Mouse (Mus musculus) gastrocnemius, postnatal 4 days (tissue): ENCODE measurements at regions not wholly inside any gene's neighbourhood (a gene's known extent, or its start where the extent isn't known, plus 50 kb on each side); places are given as distances from the start of the nearest gene placed in this dataset.
A peak's percentile ranks its signal among the peaks of the same experiment; 100 is the strongest.

Experiments
- DNase-seq, 2 experiments: peaks; one replicate each; pipeline ENCODE4 v3.0.0; 2021 to 2022; ENCODE audit warnings: low spot score in 2 of 2, mixed read lengths in 2 of 2

DNA sequence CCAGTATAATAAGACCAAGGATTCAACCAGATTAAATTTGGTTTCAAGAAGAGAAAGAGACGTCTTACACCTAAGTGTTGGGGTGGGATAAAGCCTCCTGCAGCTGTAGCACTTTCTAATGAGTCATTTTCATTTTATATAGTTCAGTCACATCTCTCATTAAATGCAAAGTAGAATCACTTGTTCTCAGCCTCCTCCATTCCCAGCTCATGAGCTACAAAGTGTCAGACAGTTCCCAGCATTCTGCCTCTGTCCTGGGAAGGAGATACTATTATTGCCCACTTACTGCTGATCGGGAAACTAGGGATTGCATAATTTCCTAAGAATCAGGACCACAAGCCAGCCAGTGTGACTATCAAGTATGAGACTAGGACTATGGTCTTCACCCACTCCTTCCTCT lies 158.9 kb downstream of the Tph2 start:
- DNase-seq = no peak

DNA sequence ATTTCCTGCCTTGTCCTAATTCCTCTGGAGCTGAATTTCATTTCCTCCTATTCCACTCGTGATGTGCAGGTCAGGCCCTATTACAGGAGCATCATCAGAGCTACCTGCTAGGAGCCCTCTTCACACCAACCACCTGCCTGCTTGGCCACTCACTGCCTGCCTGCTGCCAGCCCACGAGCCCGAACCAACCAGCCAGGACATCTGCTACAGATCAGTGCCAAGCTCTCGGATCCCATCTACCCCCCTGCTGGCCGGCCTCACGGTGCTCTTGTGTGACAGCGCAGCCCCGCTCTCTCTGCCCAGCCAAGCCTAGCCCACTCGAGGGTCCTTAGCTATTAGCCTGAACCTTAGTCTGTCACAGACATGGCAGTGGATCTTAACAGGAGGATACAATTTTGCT lies 165.4 kb downstream of the Tph2 start:
- no peak for DNase-seq

DNA sequence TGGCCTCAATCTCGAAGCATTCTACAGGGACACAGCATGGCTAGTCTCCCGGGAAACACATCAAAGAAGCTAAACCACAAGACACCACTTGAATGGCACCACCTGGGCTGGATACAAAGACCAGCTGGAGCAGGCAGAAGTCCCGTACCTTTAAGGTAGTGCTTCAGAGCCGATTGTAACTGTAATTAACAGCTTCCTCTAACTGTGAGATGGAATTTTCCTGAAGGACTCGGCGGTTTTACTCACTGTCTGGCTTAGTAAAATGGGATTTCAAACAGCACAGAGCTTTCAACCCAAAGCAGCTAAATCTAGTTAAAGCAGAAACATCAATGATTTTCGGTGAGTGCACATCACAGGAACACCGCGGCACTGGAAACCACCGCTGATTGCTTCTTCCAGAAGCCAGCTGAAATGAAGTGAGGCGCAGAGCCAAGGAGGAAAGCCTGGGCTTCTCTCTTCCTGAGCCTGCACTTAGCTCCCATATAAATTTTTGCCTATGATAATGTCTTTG lies 171.3 kb downstream of the Tph2 start:
- DNase-seq = no peak

DNA sequence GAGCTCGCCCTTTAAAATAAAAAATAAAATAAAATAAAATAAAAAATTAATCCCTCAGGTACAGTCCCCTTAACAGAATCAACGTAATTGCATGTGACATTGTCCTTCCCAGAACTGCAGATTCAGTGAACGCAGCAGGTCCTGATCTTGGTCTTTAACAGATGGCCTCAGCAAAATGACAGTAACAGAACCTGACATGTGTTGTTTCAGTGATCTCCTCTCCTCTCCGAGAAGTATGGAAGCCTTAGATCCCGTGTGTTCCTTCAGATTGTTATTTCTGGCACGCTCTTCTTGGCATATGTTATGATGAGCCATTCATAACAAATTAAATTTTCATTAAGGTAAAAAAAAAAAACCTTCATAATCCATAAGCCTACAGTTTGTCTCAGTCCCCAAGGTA lies 171.9 kb downstream of the Tph2 start:
- no peak for DNase-seq

GRCm38 (mm10) chr10:115012316-115012715 lies 172.5 kb downstream of the Tph2 start:
- DNase-seq = no peak

GRCm38 (mm10) chr10:115011911-115012310 lies 172.9 kb downstream of the Tph2 start:
- DNase-seq = no peak

- no peak for DNase-seq
Observed at GRCm38 (mm10) chr10:114996400-114996799, 188.4 kb downstream of the Tph2 start.

DNA sequence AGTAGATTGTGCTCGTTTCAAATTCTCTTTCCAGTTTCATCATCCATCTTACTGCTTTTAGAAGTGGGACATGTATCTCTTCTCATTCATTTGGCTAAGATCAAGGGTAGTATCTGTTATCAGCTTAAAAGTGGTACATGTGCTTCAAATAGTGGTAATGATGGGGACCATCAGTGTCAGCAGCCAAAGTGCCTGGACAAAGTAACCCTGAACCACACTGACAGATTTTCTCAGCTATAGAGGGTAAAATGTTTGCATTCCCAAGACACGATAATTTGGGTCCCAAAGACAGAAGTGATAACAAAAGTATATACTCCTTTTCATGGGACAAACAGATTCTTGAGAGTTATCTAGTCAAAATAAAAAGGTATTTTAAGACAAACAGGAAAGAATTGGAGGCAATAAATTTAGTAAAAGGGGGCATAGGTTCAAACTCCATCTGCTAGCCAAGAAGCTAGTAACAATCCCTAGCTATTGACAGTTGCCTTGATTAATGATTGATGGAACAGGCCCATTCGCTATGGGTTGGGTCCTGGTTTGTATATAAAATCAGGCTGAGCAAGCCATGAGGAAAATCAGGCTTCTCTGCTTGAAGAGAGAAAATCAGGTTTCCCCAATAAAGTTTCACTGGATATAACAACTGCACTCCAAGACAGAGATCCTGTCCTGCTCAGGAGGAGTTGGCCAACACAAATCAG lies 189.5 kb downstream of the Tph2 start:
- DNase-seq = no peak

GRCm38 (mm10) chr10:114988453-114989226 lies 186.5 kb upstream of the Trhde start:
- DNase-seq = no peak

DNA sequence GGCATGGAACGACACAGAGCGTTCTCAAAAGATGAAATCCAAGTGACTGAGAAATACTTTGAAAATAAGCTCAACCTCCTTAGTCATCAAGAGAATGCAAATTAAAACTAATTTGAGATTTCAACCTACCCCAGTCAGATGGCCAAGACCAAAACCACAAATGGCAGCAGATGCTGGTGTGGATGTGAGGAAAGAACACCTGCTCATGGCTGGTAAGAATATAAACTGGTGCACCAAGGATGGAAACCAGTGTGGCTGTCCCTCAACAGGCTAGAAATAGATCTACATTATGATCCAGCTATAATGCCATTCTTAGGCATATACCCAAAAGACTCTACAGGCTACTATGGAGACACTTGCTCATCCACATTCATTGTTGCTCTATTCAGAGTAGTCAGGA lies 170.3 kb upstream of the Trhde start:
- no peak for DNase-seq

DNA sequence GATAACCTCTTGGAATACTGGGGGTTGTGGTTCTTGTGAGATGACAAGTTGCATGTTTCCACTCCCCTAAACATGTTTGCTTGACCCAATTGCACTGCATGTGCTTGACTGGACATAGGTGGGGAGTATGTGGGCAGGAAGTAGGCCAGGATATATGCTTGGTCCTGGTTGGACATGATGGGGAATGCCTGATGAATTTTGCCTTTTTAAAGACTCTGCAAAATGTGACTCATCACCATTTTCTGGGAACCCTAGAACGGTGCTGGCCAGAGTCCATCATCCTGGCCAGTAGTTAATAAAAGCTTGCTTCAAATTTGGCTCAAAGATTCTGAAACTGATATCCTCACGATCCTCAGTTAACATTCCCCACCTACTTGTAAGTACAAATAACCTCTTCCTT lies 161.5 kb upstream of the Trhde start:
- no peak for DNase-seq

- DNase-seq = no peak
Observed at GRCm38 (mm10) chr10:114957909-114958308, 155.8 kb upstream of the Trhde start.

- no peak for DNase-seq
Observed at GRCm38 (mm10) chr10:114956257-114956656, 154.2 kb upstream of the Trhde start.

GRCm38 (mm10) chr10:114955608-114956007 lies 153.5 kb upstream of the Trhde start:
- no peak for DNase-seq

GRCm38 (mm10) chr10:114953358-114953757 lies 151.3 kb upstream of the Trhde start:
- DNase-seq = no peak

- DNase-seq = no peak
Observed at GRCm38 (mm10) chr10:114949194-114949593, 147.1 kb upstream of the Trhde start.

GRCm38 (mm10) chr10:114924746-114925145 lies 122.6 kb upstream of the Trhde start:
- no peak for DNase-seq

GRCm38 (mm10) chr10:114913971-114914370 lies 111.9 kb upstream of the Trhde start:
- DNase-seq = no peak

GRCm38 (mm10) chr10:114891916-114892315 lies 89.8 kb upstream of the Trhde start:
- DNase-seq = no peak

DNA sequence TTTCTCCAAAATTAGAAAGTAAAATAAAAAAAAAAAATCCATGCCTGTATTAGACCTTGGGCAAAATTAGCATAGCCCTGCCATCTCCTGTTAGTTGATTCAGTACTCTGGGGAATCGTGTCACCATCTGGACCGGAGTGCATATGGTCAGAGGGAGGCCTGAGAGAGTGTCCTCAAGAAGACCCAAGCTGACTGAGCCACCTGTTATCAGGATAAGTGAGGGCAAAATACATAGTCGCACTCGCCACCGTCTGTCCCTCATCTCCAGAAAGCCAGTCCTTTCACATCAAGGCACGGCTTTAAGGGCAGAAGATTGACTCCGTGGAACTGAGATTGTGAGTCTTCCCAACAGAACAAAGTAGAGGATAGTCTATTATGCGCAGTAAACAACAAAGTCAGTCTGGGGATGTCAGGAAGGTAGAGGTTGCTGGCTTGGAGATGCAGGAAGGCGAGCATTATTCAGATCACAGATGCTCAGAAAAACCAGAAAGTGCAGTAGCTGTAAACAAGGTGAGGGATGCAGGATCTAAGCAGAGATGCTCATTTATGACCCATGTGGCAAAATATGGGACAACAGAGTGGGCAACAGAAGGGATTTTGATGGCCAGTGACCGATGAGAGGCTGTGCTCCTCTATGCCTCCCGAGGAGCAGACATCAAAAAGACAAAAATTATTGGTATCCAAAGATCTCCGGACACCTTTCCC lies 88.8 kb upstream of the Trhde start:
- DNase-seq = no peak

DNA sequence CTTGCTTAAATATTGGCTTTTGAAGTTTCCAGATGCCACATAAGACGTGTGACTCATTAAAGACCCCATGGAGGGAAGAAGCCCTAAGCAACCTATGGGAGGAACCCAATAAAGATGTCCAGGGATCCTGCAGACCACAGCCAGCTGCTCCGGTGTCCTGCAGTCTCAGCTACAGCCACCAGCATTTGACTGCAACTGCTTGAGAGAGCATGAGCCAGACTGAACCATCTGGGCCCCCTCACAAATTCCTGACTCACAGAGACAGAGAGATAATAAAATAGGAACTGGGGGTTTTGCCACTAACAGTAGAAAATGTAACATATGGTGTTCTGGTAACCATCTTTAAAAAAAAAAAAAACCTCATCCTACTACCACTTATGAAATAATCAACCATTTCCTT lies 69.1 kb upstream of the Trhde start:
- DNase-seq = no peak

- peak in 1 of 2 experiments; percentile 57 for DNase-seq
Observed at GRCm38 (mm10) chr10:114857166-114857565, 55.1 kb upstream of the Trhde start.
